Mouse (Mus musculus): ENCODE results near the gene N4bp1.

The N4bp1 gene

GRCm38 (mm10) chr8:86895390-86895789 is 10.3 kb upstream of the N4bp1 start:
- no peak for DNase-seq (ENCODE audit: low read depth, low spot score)

GRCm38 (mm10) chr8:86894194-86894761 is 9.2 kb upstream of the N4bp1 start:
- DNase-seq (ENCODE audit: low read depth, low spot score): no peak

GRCm38 (mm10) chr8:86893554-86893953 is 8.5 kb upstream of the N4bp1 start:
- DNase-seq (ENCODE audit: low read depth, low spot score): no peak

- DNase-seq (ENCODE audit: low read depth, low spot score): no peak
These were observed 6.5 kb upstream of the N4bp1 start for GRCm38 (mm10) chr8:86891533-86891932.

GRCm38 (mm10) chr8:86888058-86888939 is 3.2 kb upstream of the N4bp1 start:
- DNase-seq (ENCODE audit: low read depth, low spot score): no peak

- DNase-seq (ENCODE audit: low read depth, low spot score): peak; percentile 16
These were observed 991 bp downstream of the N4bp1 start for GRCm38 (mm10) chr8:86884067-86884466.

GRCm38 (mm10) chr8:86882568-86883478 is 2.2 kb downstream of the N4bp1 start:
- DNase-seq (ENCODE audit: low read depth, low spot score): no peak

- no peak for DNase-seq (ENCODE audit: low read depth, low spot score)
These were observed 3.1 kb downstream of the N4bp1 start for GRCm38 (mm10) chr8:86881951-86882350.

- no peak for DNase-seq (ENCODE audit: low read depth, low spot score)
These were observed 3.9 kb downstream of the N4bp1 start for GRCm38 (mm10) chr8:86881068-86881609.

GRCm38 (mm10) chr8:86876831-86877230 is 8.2 kb downstream of the N4bp1 start:
- DNase-seq (ENCODE audit: low read depth, low spot score): no peak

- no peak for DNase-seq (ENCODE audit: low read depth, low spot score)
These were observed 11.0 kb downstream of the N4bp1 start for GRCm38 (mm10) chr8:86874055-86874454.

GRCm38 (mm10) chr8:86873151-86873550 is 11.9 kb downstream of the N4bp1 start:
- no peak for DNase-seq (ENCODE audit: low read depth, low spot score)

GRCm38 (mm10) chr8:86872097-86872815 is 12.8 kb downstream of the N4bp1 start:
- DNase-seq (ENCODE audit: low read depth, low spot score): no peak

- DNase-seq (ENCODE audit: low read depth, low spot score): no peak
These were observed 13.6 kb downstream of the N4bp1 start for GRCm38 (mm10) chr8:86871421-86871820.

- no peak for DNase-seq (ENCODE audit: low read depth, low spot score)
These were observed 14.3 kb downstream of the N4bp1 start for GRCm38 (mm10) chr8:86870771-86871170.

GRCm38 (mm10) chr8:86868041-86868440 is 17.0 kb downstream of the N4bp1 start:
- DNase-seq (ENCODE audit: low read depth, low spot score): no peak

- DNase-seq (ENCODE audit: low read depth, low spot score): no peak
These were observed 20.3 kb downstream of the N4bp1 start for GRCm38 (mm10) chr8:86864764-86865163.

- DNase-seq (ENCODE audit: low read depth, low spot score): no peak
These were observed 22.2 kb downstream of the N4bp1 start for GRCm38 (mm10) chr8:86862837-86863236.

- DNase-seq (ENCODE audit: low read depth, low spot score): no peak
These were observed 22.8 kb downstream of the N4bp1 start for GRCm38 (mm10) chr8:86862155-86862816.

GRCm38 (mm10) chr8:86861516-86861915 is 23.5 kb downstream of the N4bp1 start:
- DNase-seq (ENCODE audit: low read depth, low spot score): no peak

- no peak for DNase-seq (ENCODE audit: low read depth, low spot score)
These were observed 28.8 kb downstream of the N4bp1 start for GRCm38 (mm10) chr8:86856248-86856647.

Data from c-Kit-negative CD71-positive TER-119-positive erythroid progenitor cells, embryonic 14.5 days (primary cell).